Mouse (Mus musculus) heart, adult 2 months (tissue): ENCODE results near the gene Il33.

ENCODE experiments used
- CTCF ChIP-seq: fragments of 200-600 bp; IDR thresholded peaks from 2 replicates; pipeline ENCODE4 v1.8.1; 2022; ENCODE audit warnings: antibody characterized with exemption, mild to moderate bottlenecking, moderate library complexity
- EP300 ChIP-seq: fragments of 200-500 bp; IDR thresholded peaks from 2 replicates; pipeline ENCODE4 v1.6.1; 2011; ENCODE audit warnings: low read depth, low read length, control low read depth; ENCODE audit not compliant: insufficient read depth
- POLR2A ChIP-seq: fragments of 200-500 bp; IDR thresholded peaks from 2 replicates; pipeline ENCODE4 v1.6.1; 2011; ENCODE audit warnings: mild to moderate bottlenecking, low read depth, low read length, control low read depth; ENCODE audit not compliant: insufficient read depth

- TF ChIP-seq CTCF (no peak), POLR2A (no peak), EP300 (no peak)
Observed at GRCm38 (mm10) chr19:29979452-29980089, 54.7 kb downstream of the Il33 start.
